Mouse (Mus musculus) thymus, adult 2 months (tissue): ENCODE data around the gene Macrod2.

ENCODE experiments used
- CTCF ChIP-seq: fragments of 200-500 bp; IDR thresholded peaks from 2 replicates; pipeline ENCODE4 v1.5.1; 2012; ENCODE audit warnings: mild to moderate bottlenecking, control low read depth, low read length, moderate library complexity, borderline replicate concordance; ENCODE audit not compliant: control insufficient read depth, poor library complexity, insufficient read depth; ENCODE audit errors: extremely low read depth
- POLR2A ChIP-seq: fragments of 200-500 bp; IDR thresholded peaks from 2 replicates; pipeline ENCODE4 v1.6.1; 2012; ENCODE audit warnings: mild to moderate bottlenecking, low read length, control low read depth, moderate library complexity; ENCODE audit not compliant: control insufficient read depth, poor library complexity, insufficient read depth; ENCODE audit errors: extremely low read depth

- TF ChIP-seq CTCF, result no peak
- no peak for TF ChIP-seq POLR2A
Measured at GRCm38 (mm10) chr2:141155972-141156371, 760.9 kb downstream of the Macrod2 start.
